Mouse (Mus musculus): ENCODE measurements around the gene Tmem237. TPM values are rescaled to one million over a fixed set of nuclear protein-coding genes. Genes with fewer than 3 reads are reported as not detected.

Tmem237 gene
- polyA plus RNA-seq, 1 experiment from 2014 or later = 48.2 TPM

- H3K4me1 ChIP-seq (ENCODE audit: control insufficient read depth, insufficient read depth, low read length) = no peaks in the 10 kb centered on the region
- H3K9me3 ChIP-seq (ENCODE audit: control insufficient read depth, low read length) = no peaks in the 10 kb centered on the region
- H3K36me3 ChIP-seq (ENCODE audit: control insufficient read depth, insufficient read depth, low read length) = no peaks in the 10 kb centered on the region
- H3K4me3 ChIP-seq (ENCODE audit: low read depth, low read length) = no peak overlapping the region
- no peak for ATAC-seq (ENCODE audit: insufficient read depth, low FRiP score, low TSS enrichment)
- H3K27ac ChIP-seq (ENCODE audit: low read depth, low read length) = no peak overlapping the region
- no peak overlapping the region for H3K4me2 ChIP-seq (ENCODE audit: low read depth)
- H3K27me3 ChIP-seq (ENCODE audit: control insufficient read depth, insufficient read depth, low read length) = no peaks in the 10 kb centered on the region
- no peak for DNase-seq (ENCODE audit: low spot score)
- H3K9ac ChIP-seq (ENCODE audit: low read length) = no peak overlapping the region
- 81% methylated on average over 6 of the region's 6 CpGs for WGBS
Observed at GRCm38 (mm10) chr1:59161396-59161795, 41.2 kb upstream of the Tmem237 start.

- Histone ChIP-seq H3K27me3 (ENCODE audit: control insufficient read depth, insufficient read depth, low read length) (no peaks in the 10 kb centered on the region), H3K9ac (ENCODE audit: low read length) (no peak overlapping the region), H3K4me3 (ENCODE audit: low read depth, low read length) (no peak overlapping the region), H3K4me1 (ENCODE audit: control insufficient read depth, insufficient read depth, low read length) (no peaks in the 10 kb centered on the region), H3K9me3 (ENCODE audit: control insufficient read depth, low read length) (no peaks in the 10 kb centered on the region), H3K36me3 (ENCODE audit: control insufficient read depth, insufficient read depth, low read length) (no peaks in the 10 kb centered on the region), H3K27ac (ENCODE audit: low read depth, low read length) (no peak overlapping the region), H3K4me2 (ENCODE audit: low read depth) (no peak overlapping the region)
- ATAC-seq (ENCODE audit: insufficient read depth, low FRiP score, low TSS enrichment) (no peak), DNase-seq (ENCODE audit: low spot score) (no peak)
- WGBS = 89% methylated on average over 6 of the region's 6 CpGs
Observed at GRCm38 (mm10) chr1:59160871-59161270, 40.7 kb upstream of the Tmem237 start.

DNA sequence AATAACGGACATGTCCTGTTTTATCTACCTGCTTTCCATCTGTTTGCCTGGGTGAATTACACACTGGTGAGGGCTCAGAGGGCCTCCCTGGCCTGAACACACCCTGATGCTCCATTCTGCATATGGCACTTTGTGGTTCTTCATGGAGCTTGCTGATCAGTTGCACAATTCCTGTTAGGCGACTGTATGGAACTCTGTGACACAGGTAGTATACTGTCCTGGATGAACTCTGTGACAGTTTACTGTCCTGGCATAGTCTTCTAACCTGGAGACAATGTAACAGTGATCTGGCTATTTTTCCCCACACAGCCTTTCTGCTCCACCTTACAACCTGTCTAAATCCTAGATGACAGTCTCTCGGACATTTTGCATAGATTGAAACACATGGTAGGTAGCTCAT lies 38.9 kb upstream of the Tmem237 start:
- Histone ChIP-seq H3K27me3 (ENCODE audit: control insufficient read depth, insufficient read depth, low read length) (no peaks in the 10 kb centered on the region), H3K4me1 (ENCODE audit: control insufficient read depth, insufficient read depth, low read length) (no peaks in the 10 kb centered on the region), H3K36me3 (ENCODE audit: control insufficient read depth, insufficient read depth, low read length) (no peaks in the 10 kb centered on the region), H3K27ac (ENCODE audit: low read depth, low read length) (no peak overlapping the region), H3K4me3 (ENCODE audit: low read depth, low read length) (no peak overlapping the region), H3K4me2 (ENCODE audit: low read depth) (no peak overlapping the region), H3K9me3 (ENCODE audit: control insufficient read depth, low read length) (no peaks in the 10 kb centered on the region), H3K9ac (ENCODE audit: low read length) (no peak overlapping the region)
- DNase-seq (ENCODE audit: low spot score) (no peak), ATAC-seq (ENCODE audit: insufficient read depth, low FRiP score, low TSS enrichment) (no peak)
- 90% methylated on average over 3 of the region's 3 CpGs for WGBS

- no peaks in the 10 kb centered on the region for H3K4me1 ChIP-seq (ENCODE audit: control insufficient read depth, insufficient read depth, low read length)
- no peak overlapping the region for H3K27ac ChIP-seq (ENCODE audit: low read depth, low read length)
- no peak for DNase-seq (ENCODE audit: low spot score)
- H3K36me3 ChIP-seq (ENCODE audit: control insufficient read depth, insufficient read depth, low read length) = no peaks in the 10 kb centered on the region
- ATAC-seq (ENCODE audit: insufficient read depth, low FRiP score, low TSS enrichment) = no peak
- no peak overlapping the region for H3K4me2 ChIP-seq (ENCODE audit: low read depth)
- no peak overlapping the region for H3K9ac ChIP-seq (ENCODE audit: low read length)
- 89% methylated on average over 7 of the region's 7 CpGs for WGBS
- no peaks in the 10 kb centered on the region for H3K27me3 ChIP-seq (ENCODE audit: control insufficient read depth, insufficient read depth, low read length)
- no peak overlapping the region for H3K4me3 ChIP-seq (ENCODE audit: low read depth, low read length)
- no peaks in the 10 kb centered on the region for H3K9me3 ChIP-seq (ENCODE audit: control insufficient read depth, low read length)
Observed at GRCm38 (mm10) chr1:59158498-59158897, 38.3 kb upstream of the Tmem237 start.

GRCm38 (mm10) chr1:59157846-59158245 lies 37.6 kb upstream of the Tmem237 start:
- 92% methylated on average over 4 of the region's 4 CpGs for WGBS
- no peak for ATAC-seq (ENCODE audit: insufficient read depth, low FRiP score, low TSS enrichment)
- Histone ChIP-seq H3K9ac (ENCODE audit: low read length) (no peak overlapping the region), H3K4me1 (ENCODE audit: control insufficient read depth, insufficient read depth, low read length) (no peaks in the 10 kb centered on the region), H3K4me2 (ENCODE audit: low read depth) (no peak overlapping the region), H3K9me3 (ENCODE audit: control insufficient read depth, low read length) (no peaks in the 10 kb centered on the region), H3K27ac (ENCODE audit: low read depth, low read length) (no peak overlapping the region), H3K36me3 (ENCODE audit: control insufficient read depth, insufficient read depth, low read length) (no peaks in the 10 kb centered on the region), H3K4me3 (ENCODE audit: low read depth, low read length) (no peak overlapping the region), H3K27me3 (ENCODE audit: control insufficient read depth, insufficient read depth, low read length) (no peaks in the 10 kb centered on the region)
- DNase-seq (ENCODE audit: low spot score) = no peak

GRCm38 (mm10) chr1:59152346-59152745 lies 32.1 kb upstream of the Tmem237 start:
- ATAC-seq (ENCODE audit: insufficient read depth, low FRiP score, low TSS enrichment) (no peak), DNase-seq (ENCODE audit: low spot score) (no peak)
- Histone ChIP-seq H3K36me3 (ENCODE audit: control insufficient read depth, insufficient read depth, low read length) (no peaks in the 10 kb centered on the region), H3K4me1 (ENCODE audit: control insufficient read depth, insufficient read depth, low read length) (no peaks in the 10 kb centered on the region), H3K27me3 (ENCODE audit: control insufficient read depth, insufficient read depth, low read length) (no peaks in the 10 kb centered on the region), H3K9me3 (ENCODE audit: control insufficient read depth, low read length) (no peaks in the 10 kb centered on the region), H3K27ac (ENCODE audit: low read depth, low read length) (no peak overlapping the region), H3K9ac (ENCODE audit: low read length) (no peak overlapping the region), H3K4me2 (ENCODE audit: low read depth) (no peak overlapping the region), H3K4me3 (ENCODE audit: low read depth, low read length) (no peak overlapping the region)
- WGBS = 79% methylated on average over 4 of the region's 4 CpGs

DNA sequence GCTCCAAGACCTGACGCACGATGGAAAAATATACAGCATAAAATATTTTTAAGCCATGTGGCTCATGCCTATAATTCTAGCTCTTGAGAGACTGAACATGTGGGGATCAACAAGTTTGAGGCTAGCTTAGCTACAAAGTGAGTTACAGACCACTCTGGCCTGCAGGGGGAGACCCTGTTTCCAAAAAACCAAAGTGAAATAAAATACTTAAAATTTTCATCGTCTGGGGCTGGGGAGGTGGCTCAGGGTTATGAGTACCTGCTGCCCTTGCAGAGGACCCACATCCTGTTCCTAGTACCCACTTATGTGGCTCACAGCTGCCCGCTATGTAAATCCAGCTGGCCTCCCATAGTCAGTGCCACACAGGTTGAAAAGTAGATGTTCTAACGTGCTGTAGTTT lies 30.3 kb upstream of the Tmem237 start:
- WGBS = 83% methylated on average over 5 of the region's 5 CpGs
- Histone ChIP-seq H3K9me3 (ENCODE audit: control insufficient read depth, low read length) (no peaks in the 10 kb centered on the region), H3K4me3 (ENCODE audit: low read depth, low read length) (no peak overlapping the region), H3K4me1 (ENCODE audit: control insufficient read depth, insufficient read depth, low read length) (no peaks in the 10 kb centered on the region), H3K4me2 (ENCODE audit: low read depth) (no peak overlapping the region), H3K27ac (ENCODE audit: low read depth, low read length) (no peak overlapping the region), H3K9ac (ENCODE audit: low read length) (no peak overlapping the region), H3K36me3 (ENCODE audit: control insufficient read depth, insufficient read depth, low read length) (no peaks in the 10 kb centered on the region), H3K27me3 (ENCODE audit: control insufficient read depth, insufficient read depth, low read length) (no peaks in the 10 kb centered on the region)
- no peak for DNase-seq (ENCODE audit: low spot score)
- no peak for ATAC-seq (ENCODE audit: insufficient read depth, low FRiP score, low TSS enrichment)

DNA sequence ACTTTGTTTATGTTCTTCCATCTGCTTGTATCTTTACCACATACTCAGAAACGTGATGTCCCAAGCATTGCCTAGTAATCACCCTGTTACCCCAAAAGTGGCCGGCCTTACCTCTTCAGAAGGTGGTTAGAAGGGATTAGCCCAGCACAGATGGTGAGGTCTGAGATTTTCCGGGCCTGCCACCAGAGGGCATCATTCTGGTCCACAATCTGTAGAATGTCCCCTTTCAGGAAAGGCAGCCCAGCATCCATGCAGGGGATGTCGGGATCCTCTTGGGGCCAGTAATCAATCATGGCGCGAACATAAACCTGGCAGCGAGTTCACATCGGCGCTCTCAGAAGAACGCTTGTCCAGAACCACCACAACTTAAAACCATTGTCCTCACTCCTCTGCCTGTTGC lies 24.3 kb upstream of the Tmem237 start:
- 72% methylated on average over 10 of the region's 10 CpGs for WGBS
- Histone ChIP-seq H3K4me2 (ENCODE audit: low read depth) (no peak overlapping the region), H3K4me3 (ENCODE audit: low read depth, low read length) (no peak overlapping the region), H3K9ac (ENCODE audit: low read length) (no peak overlapping the region), H3K27ac (ENCODE audit: low read depth, low read length) (no peak overlapping the region), H3K27me3 (ENCODE audit: control insufficient read depth, insufficient read depth, low read length) (no peaks in the 10 kb centered on the region), H3K4me1 (ENCODE audit: control insufficient read depth, insufficient read depth, low read length) (no peaks in the 10 kb centered on the region), H3K36me3 (ENCODE audit: control insufficient read depth, insufficient read depth, low read length) (no peaks in the 10 kb centered on the region), H3K9me3 (ENCODE audit: control insufficient read depth, low read length) (no peaks in the 10 kb centered on the region)
- ATAC-seq (ENCODE audit: insufficient read depth, low FRiP score, low TSS enrichment) (no peak), DNase-seq (ENCODE audit: low spot score) (no peak)

DNA sequence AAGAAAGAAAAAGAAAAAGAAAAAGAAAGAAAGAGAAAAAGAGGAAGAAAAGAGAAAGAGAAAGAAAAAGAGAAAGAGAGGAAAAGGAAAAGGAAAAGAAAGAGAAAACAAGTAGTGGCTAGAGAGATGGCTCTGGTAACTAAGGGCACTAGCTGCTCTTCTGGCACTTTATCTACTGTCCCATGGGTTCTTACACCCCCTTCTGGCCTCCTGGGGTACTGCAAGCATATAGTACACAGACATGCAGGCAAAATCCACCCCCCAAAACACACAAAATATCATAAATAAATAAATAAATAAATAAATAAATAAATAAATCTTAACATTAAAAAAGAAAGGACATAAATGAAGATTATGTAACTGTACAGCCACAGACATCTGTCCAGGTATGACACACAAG lies 22.6 kb upstream of the Tmem237 start:
- Histone ChIP-seq H3K36me3 (ENCODE audit: control insufficient read depth, insufficient read depth, low read length) (no peaks in the 10 kb centered on the region), H3K9ac (ENCODE audit: low read length) (no peak overlapping the region), H3K27ac (ENCODE audit: low read depth, low read length) (no peak overlapping the region), H3K4me2 (ENCODE audit: low read depth) (no peak overlapping the region), H3K4me1 (ENCODE audit: control insufficient read depth, insufficient read depth, low read length) (no peaks in the 10 kb centered on the region), H3K27me3 (ENCODE audit: control insufficient read depth, insufficient read depth, low read length) (no peaks in the 10 kb centered on the region), H3K4me3 (ENCODE audit: low read depth, low read length) (no peak overlapping the region), H3K9me3 (ENCODE audit: control insufficient read depth, low read length) (no peaks in the 10 kb centered on the region)
- ATAC-seq (ENCODE audit: insufficient read depth, low FRiP score, low TSS enrichment) (no peak), DNase-seq (ENCODE audit: low spot score) (peak; percentile 67)

Data from neural tube, embryonic 11.5 days (tissue).